Mouse (Mus musculus) limb, embryonic 12.5 days (tissue): Measurements from ENCODE around the gene Bglap3. TPM values are rescaled to one million over a fixed set of nuclear protein-coding genes. Genes with fewer than 3 reads are reported as not detected.
A peak's percentile ranks its signal among the peaks of the same experiment; 100 is the strongest.

Experiments used
- ATAC-seq: fragments of 200-750 bp; cut with Nextera tagmentation; 2 replicates; pipeline ENCODE4 v1.8.0; 2017; ENCODE audit warnings: low read depth, moderate TSS enrichment; ENCODE audit not compliant: insufficient number of reproducible peaks, insufficient read depth, low FRiP score, low TSS enrichment
- H3K27ac ChIP-seq: fragments of 300-500 bp; sonication (generic); 2 replicates; pipeline ENCODE4 v1.5.1; 2016; ENCODE audit warnings: mild to moderate bottlenecking, moderate library complexity
- H3K27me3 ChIP-seq: fragments of 300-500 bp; sonication (generic); 2 replicates; pipeline ENCODE4 v1.6.1; 2016; ENCODE audit warnings: mild to moderate bottlenecking, moderate library complexity
- H3K36me3 ChIP-seq: fragments of 300-500 bp; sonication (generic); 2 replicates; pipeline ENCODE4 v1.6.1; 2016; ENCODE audit warnings: mild to moderate bottlenecking, moderate library complexity
- H3K4me1 ChIP-seq: fragments of 300-500 bp; sonication (generic); replicated peaks from 2 replicates; pipeline ENCODE4 v1.6.1; 2016
- H3K4me2 ChIP-seq: fragments of 300-500 bp; sonication (generic); 2 replicates; pipeline ENCODE4 v1.6.1; 2016; ENCODE audit warnings: mild to moderate bottlenecking, moderate library complexity
- H3K4me3 ChIP-seq: fragments of 300-500 bp; sonication (generic); replicated peaks from 2 replicates; pipeline ENCODE4 v1.5.1; 2016; ENCODE audit warnings: mild to moderate bottlenecking
- H3K9ac ChIP-seq: fragments of 300-500 bp; sonication (generic); replicated peaks from 2 replicates; pipeline ENCODE4 v1.6.1; 2016; ENCODE audit warnings: mild to moderate bottlenecking, moderate library complexity
- H3K9me3 ChIP-seq: fragments of 300-500 bp; sonication (generic); 2 replicates; pipeline ENCODE4 v1.6.1; 2016; ENCODE audit warnings: mild to moderate bottlenecking, moderate library complexity
- WGBS: fragments of 180-500 bp; shearing (Covaris S2); methylation state at CpG from one replicate; pipeline ENCODE4 v1.1.7; 2016; 5-methylcytosine and 5-hydroxymethylcytosine counted together
- polyA plus RNA-seq: library from polyadenylated mRNA; unstranded; fragments of >200 nt; fragmentation: Nextera tagmentation; extraction: Ambion mirVana; gene quantifications from 2 replicates; pipeline ENCODE4 v1.2.1, GENCODE M21; 2016

Bglap3 gene
- polyA plus RNA-seq, 1 experiment from 2014 or later, result 0.29 TPM

GRCm38 (mm10) chr3:88359584-88359983 is 13.0 kb downstream of the Bglap3 start:
- 78% methylated on average over 5 of the region's 5 CpGs for WGBS
- peaks cover 82% of the 10 kb centered on the region for H3K36me3 ChIP-seq
- H3K4me3 ChIP-seq, result no peak overlapping the region
- H3K27ac ChIP-seq, result no peak overlapping the region
- no peak overlapping the region for H3K4me2 ChIP-seq
- no peak for ATAC-seq
- H3K9ac ChIP-seq, result no peak overlapping the region
- H3K4me1 ChIP-seq, result peaks cover 3% of the 10 kb centered on the region; the same call in 1 of the 2 replicates
- peaks cover 10% of the 10 kb centered on the region for H3K27me3 ChIP-seq
- no peaks in the 10 kb centered on the region for H3K9me3 ChIP-seq

- WGBS, result 96% methylated on average over 8 of the region's 8 CpGs
- Histone ChIP-seq H3K27ac (no peak overlapping the region), H3K4me2 (no peak overlapping the region), H3K27me3 (no peaks in the 10 kb centered on the region), H3K9ac (no peak overlapping the region), H3K36me3 (peaks cover 100% of the 10 kb centered on the region), H3K9me3 (no peaks in the 10 kb centered on the region), H3K4me1 (no peaks in the 10 kb centered on the region), H3K4me3 (no peak overlapping the region)
- no peak for ATAC-seq
Measured at GRCm38 (mm10) chr3:88354396-88355165, 18.0 kb downstream of the Bglap3 start.

GRCm38 (mm10) chr3:88352907-88353306 is 19.6 kb downstream of the Bglap3 start:
- Histone ChIP-seq H3K9me3 (no peaks in the 10 kb centered on the region), H3K9ac (no peak overlapping the region), H3K27me3 (no peaks in the 10 kb centered on the region), H3K36me3 (peaks cover 100% of the 10 kb centered on the region), H3K4me3 (no peak overlapping the region), H3K4me2 (no peak overlapping the region), H3K4me1 (no peaks in the 10 kb centered on the region), H3K27ac (no peak overlapping the region)
- WGBS, result 95% methylated on average over 9 of the region's 9 CpGs
- ATAC-seq, result no peak

- H3K4me1 ChIP-seq, result no peaks in the 10 kb centered on the region
- no peak for ATAC-seq
- no peaks in the 10 kb centered on the region for H3K27me3 ChIP-seq
- H3K27ac ChIP-seq, result no peak overlapping the region
- H3K9ac ChIP-seq, result no peak overlapping the region
- WGBS, result 89% methylated on average over 13 of the region's 13 CpGs
- no peak overlapping the region for H3K4me2 ChIP-seq
- peaks cover 100% of the 10 kb centered on the region for H3K36me3 ChIP-seq
- no peaks in the 10 kb centered on the region for H3K9me3 ChIP-seq
- H3K4me3 ChIP-seq, result no peak overlapping the region
Measured at GRCm38 (mm10) chr3:88350732-88351131, 21.8 kb downstream of the Bglap3 start.

GRCm38 (mm10) chr3:88339006-88339405 is 33.5 kb downstream of the Bglap3 start:
- Histone ChIP-seq H3K9ac (no peak overlapping the region), H3K4me3 (no peak overlapping the region), H3K27ac (no peak overlapping the region), H3K27me3 (no peaks in the 10 kb centered on the region), H3K9me3 (no peaks in the 10 kb centered on the region), H3K4me1 (peaks cover 18% of the 10 kb centered on the region), H3K4me2 (no peak overlapping the region), H3K36me3 (peaks cover 28% of the 10 kb centered on the region)
- ATAC-seq, result no peak
- WGBS, result 87% methylated on average over 3 of the region's 3 CpGs

- Histone ChIP-seq H3K9ac (no peak overlapping the region), H3K27ac (no peak overlapping the region), H3K4me1 (peaks cover 18% of the 10 kb centered on the region), H3K4me3 (no peak overlapping the region), H3K27me3 (no peaks in the 10 kb centered on the region), H3K4me2 (no peak overlapping the region), H3K36me3 (peaks cover 21% of the 10 kb centered on the region), H3K9me3 (no peaks in the 10 kb centered on the region)
- 95% methylated on average over 7 of the region's 7 CpGs for WGBS
- no peak for ATAC-seq
Measured at GRCm38 (mm10) chr3:88338316-88338715, 34.2 kb downstream of the Bglap3 start.

- ATAC-seq, result no peak
- WGBS, result 88% methylated on average over 11 of the region's 11 CpGs
- H3K9me3 ChIP-seq, result no peaks in the 10 kb centered on the region
- H3K9ac ChIP-seq, result no peak overlapping the region
- peak overlapping the region; percentile 75 for H3K4me2 ChIP-seq
- peaks cover 13% of the 10 kb centered on the region for H3K36me3 ChIP-seq
- H3K4me1 ChIP-seq, result peaks cover 18% of the 10 kb centered on the region
- peak overlapping the region; percentile 83 for H3K4me3 ChIP-seq
- H3K27ac ChIP-seq, result no peak overlapping the region
- H3K27me3 ChIP-seq, result no peaks in the 10 kb centered on the region
Measured at GRCm38 (mm10) chr3:88337367-88338020, 35.0 kb downstream of the Bglap3 start.

GRCm38 (mm10) chr3:88336058-88337013 is 36.2 kb downstream of the Bglap3 start, which contains the start of the genes Tmem79 and Smg5:
TSS of gene Tmem79 (minus strand) at chr3:88336148.
TSS of gene Smg5 (plus strand) at chr3:88336260.
- H3K4me1 ChIP-seq, result peaks cover 18% of the 10 kb centered on the region
- 0 out of 2 replicates have a peak, but pooled peaks cover 4% of the 10 kb centered on the region for H3K36me3 ChIP-seq
- no peaks in the 10 kb centered on the region for H3K9me3 ChIP-seq
- H3K27ac ChIP-seq, result peak within 1 kb of the TSS; percentile 91
- peak within 1 kb of the TSS; percentile 75 for H3K4me2 ChIP-seq
- peak within 1 kb of the TSS; percentile 92 for H3K9ac ChIP-seq
- ATAC-seq, result peak; percentile 88
- 2% methylated on average over 55 of the region's 66 CpGs for WGBS
- H3K27me3 ChIP-seq, result no peaks in the 10 kb centered on the region
- peak within 1 kb of the TSS; percentile 83 for H3K4me3 ChIP-seq

- peaks cover 8% of the 10 kb centered on the region; the same call in 1 of the 2 replicates for H3K36me3 ChIP-seq
- peak overlapping the region; percentile 83 for H3K4me3 ChIP-seq
- 1% methylated on average over 27 of the region's 27 CpGs for WGBS
- ATAC-seq, result peak; percentile 39; the same call in 1 of the 2 replicates
- peak overlapping the region; percentile 92 for H3K9ac ChIP-seq
- peak overlapping the region; percentile 75 for H3K4me2 ChIP-seq
- H3K27me3 ChIP-seq, result no peaks in the 10 kb centered on the region
- H3K4me1 ChIP-seq, result peaks cover 18% of the 10 kb centered on the region
- peak overlapping the region; percentile 91 for H3K27ac ChIP-seq
- no peaks in the 10 kb centered on the region for H3K9me3 ChIP-seq
Measured at GRCm38 (mm10) chr3:88335436-88336053, 37.0 kb downstream of the Bglap3 start.

- Histone ChIP-seq H3K36me3 (peaks cover 11% of the 10 kb centered on the region; the same call in 1 of the 2 replicates), H3K4me2 (peak overlapping the region; percentile 75), H3K4me1 (peaks cover 18% of the 10 kb centered on the region), H3K9me3 (no peaks in the 10 kb centered on the region), H3K9ac (peak overlapping the region; percentile 92), H3K27ac (peak overlapping the region; percentile 0; the same call in 1 of the 2 replicates), H3K27me3 (no peaks in the 10 kb centered on the region), H3K4me3 (peak overlapping the region; percentile 83)
- no peak for ATAC-seq
- 44% methylated on average over 3 of the region's 3 CpGs for WGBS
Measured at GRCm38 (mm10) chr3:88334902-88335435, 37.6 kb downstream of the Bglap3 start.
